Mouse (Mus musculus) urinary bladder, adult 2 months (tissue): ENCODE measurements around the gene Galnt16. TPM values are rescaled to one million over a fixed set of nuclear protein-coding genes. Genes with fewer than 3 reads are reported as not detected.
A peak's percentile ranks its signal among the peaks of the same experiment; 100 is the strongest.

Source experiments
- DNase-seq: peaks from one replicate; pipeline ENCODE4 v3.0.0; 2022; ENCODE audit warnings: low spot score
- polyA plus RNA-seq: library from polyadenylated mRNA; depleted of rRNA; stranded (reverse); fragments of >200 nt; gene quantifications from 2 replicates; pipeline ENCODE4 v1.2.3, GENCODE M21; 2012

Galnt16 gene
- polyA plus RNA-seq, 1 experiment, result 13.2 TPM

GRCm38 (mm10) chr12:80598236-80598635 lies 80.2 kb downstream of the Galnt16 start:
- no peak for DNase-seq

- no peak for DNase-seq
Measured at GRCm38 (mm10) chr12:80598756-80599155, 80.7 kb downstream of the Galnt16 start.

- no peak for DNase-seq
Measured at GRCm38 (mm10) chr12:80601597-80602269, 83.7 kb downstream of the Galnt16 start.

- DNase-seq, result no peak
Measured at GRCm38 (mm10) chr12:80602432-80602831, 84.4 kb downstream of the Galnt16 start.

GRCm38 (mm10) chr12:80603566-80603965 lies 85.5 kb downstream of the Galnt16 start:
- no peak for DNase-seq

GRCm38 (mm10) chr12:80604218-80604617 lies 86.1 kb downstream of the Galnt16 start:
- no peak for DNase-seq

- no peak for DNase-seq
Measured at GRCm38 (mm10) chr12:80608576-80608975, 90.5 kb downstream of the Galnt16 start.

- DNase-seq, result no peak
Measured at GRCm38 (mm10) chr12:80609928-80610327, 91.9 kb downstream of the Galnt16 start.

- no peak for DNase-seq
Measured at GRCm38 (mm10) chr12:80612113-80612791, 94.2 kb downstream of the Galnt16 start.

GRCm38 (mm10) chr12:80615371-80616257 lies 97.5 kb downstream of the Galnt16 start:
- no peak for DNase-seq

GRCm38 (mm10) chr12:80620501-80620900 lies 102.4 kb downstream of the Galnt16 start:
- DNase-seq, result no peak

GRCm38 (mm10) chr12:80631790-80632189 lies 113.7 kb downstream of the Galnt16 start:
- no peak for DNase-seq

- no peak for DNase-seq
Measured at GRCm38 (mm10) chr12:80642725-80643692, 124.9 kb downstream of the Galnt16 start.

GRCm38 (mm10) chr12:80643693-80644505 lies 125.8 kb downstream of the Galnt16 start, which contains the start of the genes Slc39a9 and Erh:
Gene Slc39a9 (plus strand): TSS chr12:80643883.
Gene Erh (minus strand): TSS chr12:80644341.
- peak; percentile 80 for DNase-seq

- no peak for DNase-seq
Measured at GRCm38 (mm10) chr12:80644506-80644868, 126.4 kb downstream of the Galnt16 start.

GRCm38 (mm10) chr12:80646377-80646776 lies 128.3 kb downstream of the Galnt16 start:
- DNase-seq, result no peak

- peak; percentile 38 for DNase-seq
Measured at GRCm38 (mm10) chr12:80653951-80654658, 136.0 kb downstream of the Galnt16 start.

- DNase-seq, result no peak
Measured at GRCm38 (mm10) chr12:80654659-80655025, 136.6 kb downstream of the Galnt16 start.

GRCm38 (mm10) chr12:80658661-80659060 lies 140.6 kb downstream of the Galnt16 start:
- DNase-seq, result no peak

GRCm38 (mm10) chr12:80662322-80662721 lies 144.2 kb downstream of the Galnt16 start:
- no peak for DNase-seq
